Mouse (Mus musculus) kidney, postnatal 10 days (tissue): ENCODE results near the gene Tspoap1.

ENCODE experiments used
- DNase-seq: peaks from one replicate; pipeline ENCODE4 v3.0.0; 2021; ENCODE audit warnings: mixed read lengths

Tspoap1 gene

DNA sequence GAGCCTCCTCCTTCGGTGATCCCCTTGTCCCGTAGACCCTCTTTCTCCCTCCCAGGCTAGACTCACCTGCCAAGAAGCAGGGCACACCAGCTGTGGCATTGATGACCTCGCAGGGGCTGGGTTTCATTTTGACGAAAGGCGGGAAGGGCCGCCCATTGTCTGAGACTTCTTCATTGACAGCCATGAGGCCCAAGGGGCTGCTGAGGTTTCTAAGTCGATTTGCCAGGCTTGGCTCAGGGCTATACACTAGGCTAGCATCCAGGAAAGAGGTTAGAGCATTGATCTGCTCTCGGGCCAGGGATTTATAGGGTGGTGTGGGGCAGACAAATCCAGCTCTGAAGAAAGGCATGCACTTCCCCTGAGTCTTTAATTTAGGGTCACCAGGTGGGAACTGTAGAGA, 54.5 kb downstream of the Tspoap1 start:
- DNase-seq: no peak

- DNase-seq: peak; percentile 50
These were observed 56.5 kb downstream of the Tspoap1 start for GRCm38 (mm10) chr11:87816707-87817442.

GRCm38 (mm10) chr11:87817443-87817773, 57.1 kb downstream of the Tspoap1 start:
- DNase-seq: no peak

GRCm38 (mm10) chr11:87821502-87821901, 61.2 kb downstream of the Tspoap1 start:
- DNase-seq: no peak

DNA sequence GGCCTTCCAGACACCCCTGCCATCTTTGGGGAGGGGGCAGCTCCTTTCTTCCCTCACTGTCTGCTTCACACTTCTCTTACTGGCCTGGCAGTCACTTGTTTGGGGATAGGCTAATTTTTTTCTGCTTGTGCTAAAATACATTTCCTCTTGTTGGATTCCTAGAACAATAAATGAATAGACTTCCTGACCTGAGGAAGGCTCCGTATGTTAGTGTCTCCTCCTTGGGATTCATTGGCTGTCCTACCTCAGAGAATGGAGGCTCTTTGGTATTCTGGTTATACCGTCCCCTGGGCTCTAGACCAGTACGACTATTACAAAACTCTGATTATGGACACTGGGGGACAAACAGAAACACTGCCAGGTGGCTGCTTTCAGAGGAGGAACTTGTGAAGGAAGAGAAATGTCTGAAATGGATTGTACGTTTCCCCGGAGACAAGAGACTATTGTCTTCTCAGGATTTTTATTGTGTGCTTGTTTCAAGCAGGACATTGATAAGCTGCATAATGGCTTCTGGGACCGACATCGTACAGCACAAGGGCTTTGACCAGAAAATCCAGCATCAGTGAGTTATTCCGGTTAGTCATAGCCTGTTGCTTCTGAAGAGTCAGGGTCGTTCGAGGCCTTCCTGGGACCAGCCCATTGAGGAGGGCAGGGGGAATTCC, 68.0 kb downstream of the Tspoap1 start, which contains the start of gene Lpo:
TSS of gene Lpo (minus strand) at position 51 of the 662 bp plus-strand sequence.
- DNase-seq: no peak
